Mouse (Mus musculus) thymus, postnatal 14 days (tissue): ENCODE results near the gene Taar4.

Experiments used
- DNase-seq: peaks from one replicate; pipeline ENCODE4 v3.0.0; 2021

Taar4 gene

GRCm38 (mm10) chr10:23960444-23960915, at the start of gene Taar4:
Gene Taar4 (plus strand): TSS chr10:23960494.
- no peak for DNase-seq

- no peak for DNase-seq
Observed at GRCm38 (mm10) chr10:23920056-23920455, 40.2 kb upstream of the Taar4 start, which contains the start of gene Taar1. Gene Taar1 (plus strand): TSS chr10:23920356.

GRCm38 (mm10) chr10:23922468-23922867, 37.8 kb upstream of the Taar4 start:
- no peak for DNase-seq

- no peak for DNase-seq
Observed at GRCm38 (mm10) chr10:23923941-23924340, 36.4 kb upstream of the Taar4 start.

GRCm38 (mm10) chr10:23937613-23938012, 22.7 kb upstream of the Taar4 start:
- no peak for DNase-seq

- DNase-seq = no peak
Observed at GRCm38 (mm10) chr10:23938312-23938711, 22.0 kb upstream of the Taar4 start, which contains the start of gene Taar2. Gene Taar2 (plus strand): TSS chr10:23938572.

- peak; percentile 41 for DNase-seq
Observed at GRCm38 (mm10) chr10:23942465-23942864, 17.8 kb upstream of the Taar4 start.

- no peak for DNase-seq
Observed at GRCm38 (mm10) chr10:23948026-23948425, 12.3 kb upstream of the Taar4 start.

- no peak for DNase-seq
Observed at GRCm38 (mm10) chr10:23949508-23950005, 10.7 kb upstream of the Taar4 start, which contains the start of gene Taar3. Gene Taar3 (plus strand): TSS chr10:23949558.

GRCm38 (mm10) chr10:23951714-23952113, 8.6 kb upstream of the Taar4 start:
- no peak for DNase-seq

GRCm38 (mm10) chr10:23959071-23959470, 1.2 kb upstream of the Taar4 start:
- DNase-seq = no peak

GRCm38 (mm10) chr10:23963444-23963843, 3.1 kb downstream of the Taar4 start:
- no peak for DNase-seq

- no peak for DNase-seq
Observed at GRCm38 (mm10) chr10:23964921-23965610, 4.8 kb downstream of the Taar4 start.

- no peak for DNase-seq
Observed at GRCm38 (mm10) chr10:23970656-23971165, 10.4 kb downstream of the Taar4 start, which contains the start of gene Taar5. Gene Taar5 (plus strand): TSS chr10:23970706.

- DNase-seq = no peak
Observed at GRCm38 (mm10) chr10:23971256-23971655, 11.0 kb downstream of the Taar4 start.

- DNase-seq = no peak
Observed at GRCm38 (mm10) chr10:23977958-23978357, 17.7 kb downstream of the Taar4 start.

GRCm38 (mm10) chr10:23978901-23979705, 18.8 kb downstream of the Taar4 start:
- peak; percentile 64 for DNase-seq

GRCm38 (mm10) chr10:23985546-23985945, 25.3 kb downstream of the Taar4 start, which contains the start of gene Taar6:
Gene Taar6 (minus strand): TSS chr10:23985646.
- no peak for DNase-seq

- DNase-seq = peak; percentile 10
Observed at GRCm38 (mm10) chr10:23986419-23986818, 26.1 kb downstream of the Taar4 start.

GRCm38 (mm10) chr10:23993381-23993780, 33.1 kb downstream of the Taar4 start, which contains the start of gene Taar7a:
Gene Taar7a (minus strand): TSS chr10:23993481.
- no peak for DNase-seq

GRCm38 (mm10) chr10:23999639-24000038, 39.3 kb downstream of the Taar4 start, which contains the start of gene Taar7b:
Gene Taar7b (plus strand): TSS chr10:23999939.
- no peak for DNase-seq

- DNase-seq = no peak
Observed at GRCm38 (mm10) chr10:24006442-24006841, 46.1 kb downstream of the Taar4 start.

GRCm38 (mm10) chr10:24007034-24007433, 46.7 kb downstream of the Taar4 start:
- no peak for DNase-seq
